Mouse (Mus musculus) embryo, embryonic 11 days (tissue): ENCODE data around the gene Slc22a1.
A peak's percentile ranks its signal among the peaks of the same experiment; 100 is the strongest.

Source experiments
- DNase-seq: peaks from one replicate; pipeline ENCODE4 v3.0.0-alpha.2; 2015

Slc22a1 gene

DNA sequence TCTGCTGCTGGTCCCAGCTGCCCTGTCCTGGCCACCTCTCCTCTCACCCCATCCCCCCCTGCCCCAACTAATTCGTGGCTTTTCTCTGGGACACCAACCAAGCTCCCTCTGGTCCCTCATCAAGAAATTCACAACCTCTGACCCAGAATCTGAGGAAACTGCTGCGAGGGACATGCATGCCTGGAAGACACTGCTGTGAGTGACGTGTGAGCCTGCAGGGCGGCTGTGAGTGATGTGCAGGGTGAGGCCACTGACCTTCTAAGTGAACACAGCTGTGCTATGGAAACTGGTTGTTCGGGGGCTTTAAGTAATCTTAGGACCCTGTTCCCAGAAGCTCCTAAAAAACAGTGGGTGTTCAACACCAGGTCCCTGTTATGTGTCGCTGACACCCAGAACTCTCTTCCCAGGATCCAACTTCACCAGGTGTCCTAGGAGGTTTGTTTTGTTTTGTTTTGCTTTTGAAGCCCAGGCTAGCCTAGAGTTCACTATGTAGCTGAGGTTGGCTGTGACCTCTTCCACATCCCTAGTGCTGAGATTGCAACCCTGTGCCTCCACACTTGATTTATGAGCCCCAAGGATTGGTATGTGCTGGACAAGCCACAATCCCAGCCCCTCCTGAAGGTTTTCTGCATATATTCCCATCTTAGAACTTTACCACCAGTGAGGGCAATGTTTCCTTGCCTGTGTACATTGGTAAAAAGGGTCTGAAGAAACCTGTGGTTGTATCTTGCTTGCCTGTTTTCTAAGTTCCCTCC is 44.5 kb downstream of the Slc22a1 start:
- DNase-seq: peak; percentile 63

DNA sequence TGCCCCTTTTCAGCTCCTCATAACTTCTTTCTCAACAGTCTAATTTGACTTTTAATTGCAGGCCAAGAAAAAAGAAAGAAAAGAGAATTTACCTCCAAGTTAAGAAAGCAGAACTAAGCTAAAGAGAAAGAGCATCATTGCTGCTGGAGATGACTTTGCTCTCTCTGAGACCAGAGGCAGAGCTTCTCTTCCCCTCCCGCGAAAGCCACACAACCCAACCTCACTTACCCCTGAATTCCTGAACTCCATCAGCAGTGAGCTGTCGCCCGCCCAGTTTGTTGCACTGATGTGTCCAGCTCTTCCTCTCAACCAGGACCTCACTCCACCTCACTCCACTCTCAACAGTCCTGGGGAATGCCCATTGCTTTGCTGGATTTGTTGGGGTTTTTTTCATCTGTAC is 47.6 kb downstream of the Slc22a1 start:
- DNase-seq: no peak

DNA sequence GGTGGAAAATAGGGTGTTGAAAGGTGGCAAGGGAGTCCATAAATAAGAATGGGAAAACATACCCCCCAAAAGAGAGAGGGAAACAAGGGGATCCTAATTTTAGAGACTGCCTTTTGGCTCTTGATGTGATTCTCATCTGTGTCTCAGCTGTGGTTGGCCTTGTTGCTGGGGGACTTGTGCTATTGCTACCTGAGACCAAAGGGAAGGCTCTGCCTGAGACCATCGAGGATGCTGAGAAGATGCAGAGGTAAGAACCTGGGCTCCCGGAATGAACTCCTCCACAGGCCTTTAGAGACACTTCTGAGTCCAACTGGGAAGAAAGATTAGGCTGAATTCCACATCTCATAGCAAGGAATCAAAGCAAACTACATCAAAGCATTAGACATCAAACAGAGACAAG is 56.0 kb downstream of the Slc22a1 start:
- DNase-seq: no peak

DNA sequence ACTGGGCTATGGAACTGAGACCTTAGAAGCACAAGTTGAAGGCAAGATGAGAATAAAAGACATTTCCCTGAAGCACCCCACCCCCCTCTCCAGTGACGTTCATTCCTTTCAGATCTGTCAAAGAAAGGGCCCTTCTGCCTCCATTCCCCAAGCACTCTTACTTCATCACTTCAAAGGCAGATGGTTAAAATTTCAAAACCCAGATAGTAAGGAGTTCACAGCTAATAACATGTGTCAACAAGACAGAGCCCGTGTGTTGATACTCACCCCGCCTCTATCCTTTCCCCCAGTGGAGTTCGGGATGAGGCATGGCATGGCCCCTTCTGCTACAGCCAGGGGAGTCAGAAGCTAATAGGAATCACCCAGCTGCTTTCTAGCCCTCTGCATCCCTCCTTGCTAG is 60.2 kb downstream of the Slc22a1 start:
- no peak for DNase-seq

DNA sequence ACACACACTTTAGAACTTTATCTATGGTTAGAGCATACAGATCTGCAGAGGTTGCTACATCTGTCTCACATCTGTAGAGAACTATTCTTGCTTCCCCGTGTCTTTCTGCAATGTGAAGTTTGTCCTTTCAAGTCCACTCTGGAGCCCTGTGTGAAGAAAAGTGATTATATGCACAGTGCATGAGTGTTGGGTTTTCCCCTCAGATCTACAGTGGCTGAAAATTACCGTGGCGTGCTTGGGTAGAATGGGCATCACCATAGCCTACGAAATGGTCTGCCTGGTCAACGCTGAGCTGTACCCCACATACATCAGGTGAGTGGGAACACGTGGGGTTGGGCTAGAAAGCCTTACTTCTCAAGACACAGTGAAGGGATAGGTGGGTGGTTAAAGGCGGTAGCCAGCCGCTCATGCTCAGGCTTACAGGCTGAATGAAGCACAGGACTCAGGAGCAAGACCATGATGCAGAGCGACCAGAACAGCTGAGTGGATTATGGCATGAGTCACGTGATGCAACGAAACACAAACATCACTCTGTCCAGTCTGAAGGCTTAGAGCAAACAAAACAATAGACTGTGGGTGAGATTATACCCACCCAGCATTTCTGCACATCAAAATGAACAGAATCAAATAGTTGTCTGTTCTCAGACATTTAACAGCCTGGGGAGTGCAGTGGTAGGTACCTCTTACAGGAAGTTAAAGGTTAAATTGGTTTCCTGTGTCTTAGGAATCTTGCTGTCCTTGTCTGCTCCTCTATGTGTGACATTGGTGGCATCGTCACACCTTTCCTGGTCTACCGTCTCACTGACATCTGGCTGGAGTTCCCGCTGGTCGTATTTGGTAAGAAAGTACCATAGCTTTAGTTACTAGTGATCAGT is 60.9 kb downstream of the Slc22a1 start:
- no peak for DNase-seq

DNA sequence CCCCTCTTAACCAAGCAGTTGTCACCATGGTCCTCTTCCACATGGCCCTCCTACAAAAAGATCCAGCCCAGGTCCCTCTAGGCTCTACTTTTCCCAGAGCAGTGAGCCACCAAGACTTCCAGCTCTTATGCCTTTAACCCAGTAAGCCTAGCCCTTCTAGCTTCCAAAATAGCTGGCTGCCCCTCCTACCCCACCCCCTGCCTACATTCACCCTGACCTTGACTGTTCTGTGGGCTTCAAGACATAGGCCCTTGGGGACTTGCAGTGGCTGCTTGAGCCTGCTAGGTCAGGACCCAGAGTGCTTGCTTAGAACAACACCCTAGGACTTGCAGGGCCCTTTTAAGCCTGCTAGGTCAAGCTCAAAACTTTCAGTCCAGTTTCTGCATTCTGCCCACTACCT is 68.4 kb downstream of the Slc22a1 start:
- no peak for DNase-seq

DNA sequence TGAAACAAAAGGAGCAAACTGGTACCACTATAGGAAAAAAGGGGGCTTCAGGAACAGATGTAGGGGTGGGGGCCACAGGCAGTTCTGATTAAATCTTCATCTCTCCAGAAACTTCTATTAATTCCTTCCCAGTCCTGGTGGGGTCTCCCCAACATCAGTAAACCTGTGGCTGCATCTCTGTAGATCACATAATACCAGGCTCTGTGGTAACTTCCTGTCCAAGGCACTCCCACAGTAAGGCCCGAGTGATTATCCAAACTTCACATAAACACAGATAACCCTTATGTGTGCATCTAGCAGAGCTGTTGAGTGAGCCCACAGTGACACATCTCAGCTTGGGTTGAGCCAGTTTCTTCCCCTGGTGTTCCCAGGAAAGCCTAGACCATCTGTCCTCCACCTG is 69.0 kb downstream of the Slc22a1 start:
- no peak for DNase-seq
